Mouse (Mus musculus): Measurements from ENCODE around the gene H2-T22. TPM values are rescaled to one million over a fixed set of nuclear protein-coding genes. Genes with fewer than 3 reads are reported as not detected.

H2-T22 gene
- total and polyA plus RNA-seq, 3 experiments = 5.7 to 20.0 (median 12.0) TPM

GRCm38 (mm10) chr17:36003331-36003730 is 39.2 kb downstream of the H2-T22 start:
- Histone ChIP-seq H3K4me1 (ENCODE audit: insufficient read depth, low read depth, low read length) (peaks cover 78% of the 10 kb centered on the region), H3K36me3 (replicated peaks) (peaks cover 65% of the 10 kb centered on the region), H3K4me3 (ENCODE audit: low read depth, low read length) (no peak overlapping the region; the same call in 1 of the 2 replicates), H3K9me3 (replicated peaks) (peaks cover 30% of the 10 kb centered on the region), H3K27me3 (ENCODE audit: insufficient read depth, low read length) (no peaks in the 10 kb centered on the region)
- TF ChIP-seq GATA2 (IDR thresholded peaks at IDR 0.05; ENCODE audit: borderline replicate concordance, low read depth, low read length) (no peak), GATA1 (IDR thresholded peaks at IDR 0.05; ENCODE audit: borderline replicate concordance, low read length) (no peak), POLR2AphosphoS5 (IDR thresholded peaks at IDR 0.05; ENCODE audit: insufficient replicate concordance, low read depth, low read length) (no peak), CTCF (IDR thresholded peaks at IDR 0.05; ENCODE audit: low read depth, low read length) (no peak), TAL1 (conservative IDR thresholded peaks at IDR 0.05; ENCODE audit: low read depth, low read length) (no peak)
- no peak for ATAC-seq (ENCODE audit: extremely low read depth, insufficient number of reproducible peaks, low FRiP score, poor library complexity, severe bottlenecking)
- no peak for DNase-seq (ENCODE audit: low spot score)

DNA sequence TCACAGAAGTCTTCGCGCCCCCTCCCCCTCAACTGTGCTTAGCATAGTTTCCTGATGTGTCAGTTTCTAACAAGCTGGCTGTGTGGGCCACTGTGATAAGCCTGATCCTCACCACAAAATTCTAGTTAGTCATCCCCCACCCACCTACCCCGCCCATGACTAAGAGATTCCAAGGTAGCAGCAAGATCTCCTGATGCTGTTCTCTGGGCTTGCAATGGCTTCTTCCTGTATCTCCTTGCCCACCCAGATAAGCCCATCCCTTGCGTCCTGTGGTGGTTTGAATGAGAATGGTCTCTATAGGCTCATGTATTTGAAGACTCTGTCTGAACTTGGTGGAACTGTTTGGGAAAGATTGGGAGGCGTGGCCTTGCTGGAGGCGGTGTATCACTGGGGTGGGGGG is 40.6 kb downstream of the H2-T22 start:
- Histone ChIP-seq H3K36me3 (replicated peaks) (peaks cover 67% of the 10 kb centered on the region), H3K27me3 (ENCODE audit: insufficient read depth, low read length) (no peaks in the 10 kb centered on the region), H3K9me3 (replicated peaks) (peaks cover 30% of the 10 kb centered on the region), H3K4me1 (ENCODE audit: insufficient read depth, low read depth, low read length) (peaks cover 91% of the 10 kb centered on the region), H3K4me3 (ENCODE audit: low read depth, low read length) (no peak overlapping the region; the same call in 1 of the 2 replicates)
- TF ChIP-seq GATA1 (IDR thresholded peaks at IDR 0.05; ENCODE audit: borderline replicate concordance, low read length) = no peak
- TF ChIP-seq TAL1 (conservative IDR thresholded peaks at IDR 0.05; ENCODE audit: low read depth, low read length) = peak; percentile 74
- DNase-seq (ENCODE audit: low spot score) (peak; percentile 57), ATAC-seq (ENCODE audit: extremely low read depth, insufficient number of reproducible peaks, low FRiP score, poor library complexity, severe bottlenecking) (peak; percentile 67)

DNA sequence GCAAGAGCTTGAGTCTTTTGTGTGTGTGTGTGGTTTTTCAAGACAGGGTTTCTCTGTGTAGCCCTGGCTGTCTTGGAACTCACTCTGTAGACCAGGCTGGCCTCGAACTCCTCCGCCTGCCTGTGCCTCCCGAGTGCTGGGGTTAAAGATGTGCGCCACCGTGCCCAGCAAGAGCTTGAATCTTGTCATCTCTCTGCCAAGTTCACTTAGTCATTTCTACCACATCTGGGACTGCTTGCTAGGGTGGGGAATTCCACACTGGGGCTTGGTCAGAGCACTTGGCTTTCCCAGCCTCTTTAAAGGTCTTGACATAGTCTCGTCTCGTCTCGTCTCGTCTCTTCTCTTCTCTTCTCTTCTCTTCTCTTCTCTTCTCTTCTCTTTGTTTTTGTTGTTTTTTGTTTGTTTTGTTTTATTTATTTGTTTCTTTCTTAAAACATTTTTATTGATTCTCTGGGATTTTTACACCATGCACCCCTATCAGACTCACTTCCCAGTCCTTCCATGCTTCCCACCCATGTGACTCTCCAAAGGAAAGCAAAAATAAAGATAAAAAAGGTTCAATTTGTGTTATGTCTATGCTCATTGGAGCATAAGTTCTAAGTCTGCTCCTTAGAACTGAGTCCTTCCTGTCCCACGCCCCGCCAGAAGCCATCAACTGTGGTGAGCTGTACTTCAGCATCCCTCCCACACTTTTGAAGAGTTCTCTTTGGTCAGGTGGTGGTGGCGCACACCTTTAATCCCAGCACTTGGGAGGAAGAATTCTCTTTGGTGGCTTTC is 41.2 kb downstream of the H2-T22 start:
- Histone ChIP-seq H3K9me3 (replicated peaks) (peaks cover 30% of the 10 kb centered on the region), H3K4me3 (ENCODE audit: low read depth, low read length) (peak overlapping the region; percentile 42; the same call in 1 of the 2 replicates), H3K36me3 (replicated peaks) (peaks cover 60% of the 10 kb centered on the region), H3K27me3 (ENCODE audit: insufficient read depth, low read length) (no peaks in the 10 kb centered on the region), H3K4me1 (ENCODE audit: insufficient read depth, low read depth, low read length) (peaks cover 91% of the 10 kb centered on the region)
- ATAC-seq (ENCODE audit: extremely low read depth, insufficient number of reproducible peaks, low FRiP score, poor library complexity, severe bottlenecking) (no peak), DNase-seq (ENCODE audit: low spot score) (no peak)
- TF ChIP-seq GATA1 (IDR thresholded peaks at IDR 0.05; ENCODE audit: borderline replicate concordance, low read length) = no peak
- no peak for TF ChIP-seq GATA2 (IDR thresholded peaks at IDR 0.05; ENCODE audit: borderline replicate concordance, low read depth, low read length)
- no peak for TF ChIP-seq CTCF (IDR thresholded peaks at IDR 0.05; ENCODE audit: low read depth, low read length)
- TF ChIP-seq TAL1 (conservative IDR thresholded peaks at IDR 0.05; ENCODE audit: low read depth, low read length) = no peak
- TF ChIP-seq POLR2AphosphoS5 (IDR thresholded peaks at IDR 0.05; ENCODE audit: insufficient replicate concordance, low read depth, low read length) = no peak

DNA sequence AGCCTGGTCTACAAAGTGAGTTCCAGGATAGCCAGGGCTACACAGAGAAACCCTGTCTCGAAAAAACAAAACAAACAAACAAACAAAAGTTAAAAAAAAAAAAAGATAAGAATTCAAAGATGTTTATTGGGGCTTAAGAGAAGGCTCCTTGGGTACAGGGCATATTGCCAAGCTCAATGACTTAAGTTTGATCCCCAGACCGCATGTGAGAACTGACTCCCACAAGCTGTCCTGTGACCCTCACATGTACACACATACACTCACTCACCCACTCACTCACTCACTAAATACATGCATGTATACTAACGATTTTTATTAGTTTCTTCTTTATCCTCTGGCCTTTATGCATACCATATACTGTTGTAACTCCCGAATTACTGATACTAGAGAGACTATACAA is 42.2 kb downstream of the H2-T22 start:
- Histone ChIP-seq H3K4me1 (ENCODE audit: insufficient read depth, low read depth, low read length) (peaks cover 91% of the 10 kb centered on the region), H3K36me3 (replicated peaks) (peaks cover 54% of the 10 kb centered on the region), H3K4me3 (ENCODE audit: low read depth, low read length) (no peak overlapping the region), H3K27me3 (ENCODE audit: insufficient read depth, low read length) (no peaks in the 10 kb centered on the region), H3K9me3 (replicated peaks) (peaks cover 30% of the 10 kb centered on the region)
- no peak for DNase-seq (ENCODE audit: low spot score)
- ATAC-seq (ENCODE audit: extremely low read depth, insufficient number of reproducible peaks, low FRiP score, poor library complexity, severe bottlenecking) = no peak
- TF ChIP-seq GATA1 (IDR thresholded peaks at IDR 0.05; ENCODE audit: borderline replicate concordance, low read length) (no peak), GATA2 (IDR thresholded peaks at IDR 0.05; ENCODE audit: borderline replicate concordance, low read depth, low read length) (no peak), TAL1 (conservative IDR thresholded peaks at IDR 0.05; ENCODE audit: low read depth, low read length) (no peak), POLR2AphosphoS5 (IDR thresholded peaks at IDR 0.05; ENCODE audit: insufficient replicate concordance, low read depth, low read length) (no peak), CTCF (IDR thresholded peaks at IDR 0.05; ENCODE audit: low read depth, low read length) (no peak)

DNA sequence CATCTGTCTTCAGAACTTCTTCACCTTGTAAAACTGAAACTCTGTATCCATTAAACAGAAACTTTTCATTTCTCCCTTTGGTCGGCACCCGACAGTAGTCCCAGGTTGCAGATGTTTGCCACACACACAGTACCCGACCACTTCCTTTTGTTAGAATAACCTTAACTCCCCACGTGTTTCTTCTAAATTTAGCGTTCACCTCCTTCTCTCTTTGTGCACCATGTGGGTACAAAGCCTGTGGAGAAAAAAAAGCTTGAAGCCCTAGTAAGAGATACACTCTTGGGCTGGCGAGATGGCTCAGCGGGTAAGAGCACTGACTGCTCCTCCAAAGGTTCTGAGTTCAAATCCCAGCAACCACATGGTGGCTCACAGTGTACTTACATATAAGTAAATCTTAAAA is 43.2 kb downstream of the H2-T22 start:
- Histone ChIP-seq H3K27me3 (ENCODE audit: insufficient read depth, low read length) (no peaks in the 10 kb centered on the region), H3K4me3 (ENCODE audit: low read depth, low read length) (no peak overlapping the region), H3K9me3 (replicated peaks) (peaks cover 30% of the 10 kb centered on the region), H3K4me1 (ENCODE audit: insufficient read depth, low read depth, low read length) (peaks cover 84% of the 10 kb centered on the region), H3K36me3 (replicated peaks) (peaks cover 47% of the 10 kb centered on the region)
- DNase-seq (ENCODE audit: low spot score) = no peak
- ATAC-seq (ENCODE audit: extremely low read depth, insufficient number of reproducible peaks, low FRiP score, poor library complexity, severe bottlenecking) = no peak
- no peak for TF ChIP-seq GATA2 (IDR thresholded peaks at IDR 0.05; ENCODE audit: borderline replicate concordance, low read depth, low read length)
- TF ChIP-seq TAL1 (conservative IDR thresholded peaks at IDR 0.05; ENCODE audit: low read depth, low read length) = no peak
- no peak for TF ChIP-seq GATA1 (IDR thresholded peaks at IDR 0.05; ENCODE audit: borderline replicate concordance, low read length)
- no peak for TF ChIP-seq POLR2AphosphoS5 (IDR thresholded peaks at IDR 0.05; ENCODE audit: insufficient replicate concordance, low read depth, low read length)
- TF ChIP-seq CTCF (IDR thresholded peaks at IDR 0.05; ENCODE audit: low read depth, low read length) = no peak

GRCm38 (mm10) chr17:35998545-35999305 is 43.8 kb downstream of the H2-T22 start:
- DNase-seq (ENCODE audit: low spot score) = no peak

More at GRCm38 (mm10) chr17:35998545-35999305, 43.8 kb downstream of the H2-T22 start:
- H3K9me3 ChIP-seq (replicated peaks) = peaks cover 30% of the 10 kb centered on the region
- TF ChIP-seq GATA1 (IDR thresholded peaks at IDR 0.05; ENCODE audit: borderline replicate concordance, low read length) (no peak), CTCF (IDR thresholded peaks at IDR 0.05; ENCODE audit: low read depth, low read length) (no peak), POLR2AphosphoS5 (IDR thresholded peaks at IDR 0.05; ENCODE audit: insufficient replicate concordance, low read depth, low read length) (no peak), GATA2 (IDR thresholded peaks at IDR 0.05; ENCODE audit: borderline replicate concordance, low read depth, low read length) (no peak), TAL1 (conservative IDR thresholded peaks at IDR 0.05; ENCODE audit: low read depth, low read length) (no peak)
- peaks cover 41% of the 10 kb centered on the region for H3K36me3 ChIP-seq (replicated peaks)
- no peak for ATAC-seq (ENCODE audit: extremely low read depth, insufficient number of reproducible peaks, low FRiP score, poor library complexity, severe bottlenecking)
- H3K4me1 ChIP-seq (ENCODE audit: insufficient read depth, low read depth, low read length) = peaks cover 82% of the 10 kb centered on the region
- H3K4me3 ChIP-seq (ENCODE audit: low read depth, low read length) = peak overlapping the region; percentile 66
- H3K27me3 ChIP-seq (ENCODE audit: insufficient read depth, low read length) = no peaks in the 10 kb centered on the region
